Mouse (Mus musculus) heart, postnatal 0 days (tissue): ENCODE measurements around the gene Ttc7b.

Experiments
- CTCF ChIP-seq: IDR thresholded peaks from 2 replicates; pipeline ENCODE4 v1.5.1; 2016; ENCODE audit warnings: antibody characterized with exemption, control low read depth, low read depth
- EP300 ChIP-seq: IDR thresholded peaks from 2 replicates; pipeline ENCODE4 v1.6.1; 2016; ENCODE audit warnings: antibody characterized with exemption, low read depth

GRCm38 (mm10) chr12:100525939-100526338 is 5.3 kb upstream of the Ttc7b start:
- no peak for TF ChIP-seq CTCF
- no peak for TF ChIP-seq EP300
